Mouse (Mus musculus) monocyte, adult 5-6 weeks (primary cell): ENCODE results near the gene Tor1a. TPM values are rescaled to one million over a fixed set of nuclear protein-coding genes. Genes with fewer than 3 reads are reported as not detected.
A peak's percentile ranks its signal among the peaks of the same experiment; 100 is the strongest.
"Not testable (repeated sequence)": the region's sequence is repeated elsewhere in the genome, so short reads cannot be mapped to it uniquely, and the experiment has no call there.

ENCODE experiments used
- ATAC-seq: fragments of 153-309, 156-312 bp; replicated peaks from 2 replicates; pipeline ENCODE4 v1.8.0; 2017; ENCODE audit warnings: mild to moderate bottlenecking; ENCODE audit not compliant: low TSS enrichment, insufficient number of reproducible peaks, severe bottlenecking, poor library complexity, low FRiP score
- total RNA-seq: library from RNA; stranded (forward); fragments of 200-1000, 200-491, 200-594 nt; gene quantifications from 3 replicates; pipeline ENCODE4 v1.2.3, GENCODE M21; 2017

The Tor1a gene
- total RNA-seq, 1 experiment from 2014 or later = 108 TPM

- no peak for ATAC-seq
These were observed 7.9 kb downstream of the Tor1a start for GRCm38 (mm10) chr2:30959856-30960255.

GRCm38 (mm10) chr2:30958726-30959125 is 9.0 kb downstream of the Tor1a start:
- ATAC-seq = no peak

GRCm38 (mm10) chr2:30957511-30957910 is 10.2 kb downstream of the Tor1a start:
- ATAC-seq = no peak

- no peak for ATAC-seq
These were observed 12.9 kb downstream of the Tor1a start for GRCm38 (mm10) chr2:30954797-30955196.

GRCm38 (mm10) chr2:30952824-30953490 is 14.8 kb downstream of the Tor1a start, which contains the start of gene Tor1b:
Tor1b (plus strand) TSS chr2:30952959.
- peak; percentile 90 for ATAC-seq

- no peak for ATAC-seq
These were observed 15.3 kb downstream of the Tor1a start for GRCm38 (mm10) chr2:30952457-30952823.

- ATAC-seq = peak; percentile 95
These were observed 25.1 kb downstream of the Tor1a start for GRCm38 (mm10) chr2:30942603-30943011.

- ATAC-seq = not testable (repeated sequence)
These were observed 25.6 kb downstream of the Tor1a start for GRCm38 (mm10) chr2:30942116-30942515.

- no peak for ATAC-seq
These were observed 26.1 kb downstream of the Tor1a start for GRCm38 (mm10) chr2:30941586-30941985.

GRCm38 (mm10) chr2:30938574-30938991 is 29.1 kb downstream of the Tor1a start:
- no peak for ATAC-seq

GRCm38 (mm10) chr2:30937731-30938130 is 30.0 kb downstream of the Tor1a start:
- no peak for ATAC-seq

- no peak for ATAC-seq
These were observed 30.9 kb downstream of the Tor1a start for GRCm38 (mm10) chr2:30936808-30937207.

- peak; percentile 69 for ATAC-seq
These were observed 33.7 kb downstream of the Tor1a start for GRCm38 (mm10) chr2:30933917-30934450.

- ATAC-seq = no peak
These were observed 34.7 kb downstream of the Tor1a start for GRCm38 (mm10) chr2:30933032-30933431.

GRCm38 (mm10) chr2:30931922-30932321 is 35.8 kb downstream of the Tor1a start:
- ATAC-seq = no peak

GRCm38 (mm10) chr2:30930846-30931245 is 36.9 kb downstream of the Tor1a start:
- ATAC-seq = not testable (repeated sequence)

- peak; percentile 25 for ATAC-seq
These were observed 38.2 kb downstream of the Tor1a start, which contains the start of gene Ptges for GRCm38 (mm10) chr2:30929483-30930045. Ptges (minus strand) TSS chr2:30929863.

GRCm38 (mm10) chr2:30928893-30929482 is 38.7 kb downstream of the Tor1a start:
- peak; percentile 88 for ATAC-seq

- peak; percentile 68 for ATAC-seq
These were observed 39.7 kb downstream of the Tor1a start for GRCm38 (mm10) chr2:30927844-30928628.
